In genomic region chr12:109542011-109542410, GRCm38 (mm10) we compare ENCODE assay signal across 9 mouse cellular contexts. TPM values are rescaled to one million over a fixed set of nuclear protein-coding genes. Genes with fewer than 3 reads are reported as not detected.
DNase-seq lines count a peak whose midpoint lies in the region; ATAC-seq lines count a peak whose summit lies in the region.
"Had no signal": no experiment of that assay in that cellular context is flagged by ENCODE, and none has a peak within 500 bp of the region (broad histone marks: within the 10 kb centered on the region; RNA-seq: fewer than 3 reads in every experiment).

No protein-coding gene starts in this region.

- ATAC-seq in heart, embryonic 14.5 days (ENCODE audit: insufficient number of reproducible peaks, insufficient read depth, low FRiP score, low read depth) = no peak
- no peak for ATAC-seq in hindbrain, embryonic 15.5 days (ENCODE audit: low FRiP score, low read depth)
- ATAC-seq in midbrain, embryonic 14.5 days (ENCODE audit: low FRiP score, low TSS enrichment) = no peak

- peak overlapping the region; percentile 67 for H3K4me2 ChIP-seq in heart, embryonic 14.5 days (ENCODE audit: low read length)
- peak overlapping the region; percentile 50 for H3K4me2 ChIP-seq in hindbrain, embryonic 15.5 days
- H3K4me2 ChIP-seq in midbrain, embryonic 14.5 days (ENCODE audit: low read length) = peak overlapping the region; percentile 55

- H3K36me3 ChIP-seq in heart, embryonic 14.5 days (ENCODE audit: control insufficient read depth, insufficient read depth, low read length) = peaks cover 15% of the 10 kb centered on the region; the same call in 1 of the 2 replicates
- peaks cover 6% of the 10 kb centered on the region for H3K36me3 ChIP-seq in hindbrain, embryonic 15.5 days
- peaks cover 13% of the 10 kb centered on the region for H3K36me3 ChIP-seq in midbrain, embryonic 14.5 days (ENCODE audit: control insufficient read depth, insufficient read depth, low read length)

- no peaks in the 10 kb centered on the region for H3K27me3 ChIP-seq in heart, embryonic 14.5 days (ENCODE audit: control insufficient read depth, insufficient read depth, low read length)
- no peaks in the 10 kb centered on the region for H3K27me3 ChIP-seq in hindbrain, embryonic 15.5 days
- no peaks in the 10 kb centered on the region for H3K27me3 ChIP-seq in midbrain, embryonic 14.5 days (ENCODE audit: control insufficient read depth, insufficient read depth, low read length)

- peaks cover 48% of the 10 kb centered on the region for H3K9me3 ChIP-seq in heart, embryonic 14.5 days (ENCODE audit: control insufficient read depth, low read length)
- no peaks in the 10 kb centered on the region for H3K9me3 ChIP-seq in hindbrain, embryonic 15.5 days
- peaks cover 20% of the 10 kb centered on the region for H3K9me3 ChIP-seq in midbrain, embryonic 14.5 days (ENCODE audit: control insufficient read depth, low read length)

- 46% methylated on average over 14 of the region's 14 CpGs for WGBS in heart, embryonic 14.5 days
- 47% methylated on average over 14 of the region's 14 CpGs for WGBS in hindbrain, embryonic 15.5 days
- WGBS in midbrain, embryonic 14.5 days = 53% methylated on average over 14 of the region's 14 CpGs

- H3K9ac ChIP-seq in heart, embryonic 14.5 days (ENCODE audit: low read length) = peak overlapping the region; percentile 74
- H3K9ac ChIP-seq in hindbrain, embryonic 15.5 days = peak overlapping the region; percentile 75
- peak overlapping the region; percentile 76 for H3K9ac ChIP-seq in midbrain, embryonic 14.5 days (replicated peaks; ENCODE audit: low read length)

- peak overlapping the region; percentile 47 to 49 for H3K4me3 ChIP-seq in heart, embryonic 14.5 days (ENCODE audit: control insufficient read depth in 1 of 2, insufficient read depth in 1 of 2, low read depth in 1 of 2, low read length in 2 of 2)
- peak overlapping the region; percentile 45 for H3K4me3 ChIP-seq in hindbrain, embryonic 15.5 days
- H3K4me3 ChIP-seq in midbrain, embryonic 14.5 days (replicated peaks; ENCODE audit: low read depth, low read length) = peak overlapping the region; percentile 48

- H3K27ac ChIP-seq in heart, embryonic 14.5 days (replicated peaks in 1 of 2; ENCODE audit: control insufficient read depth in 1 of 2, insufficient read depth in 1 of 2, low read depth in 2 of 2, low read length in 2 of 2) = no peak overlapping the region
- H3K27ac ChIP-seq in hindbrain, embryonic 15.5 days (replicated peaks) = peak overlapping the region; percentile 82
- H3K27ac ChIP-seq in midbrain, embryonic 14.5 days (replicated peaks; ENCODE audit: low read depth, low read length) = peak overlapping the region; percentile 73

- H3K4me1 ChIP-seq in heart, embryonic 14.5 days (ENCODE audit: control insufficient read depth in 2 of 2, insufficient read depth in 2 of 2, low read length in 2 of 2) = 0 out of 4 replicates have a peak, but pooled peaks cover 0 to under 1% of the 10 kb centered on the region in 2 experiments
- peaks cover 6% of the 10 kb centered on the region for H3K4me1 ChIP-seq in hindbrain, embryonic 15.5 days (replicated peaks)
- 0 out of 2 replicates have a peak, but pooled peaks cover 3% of the 10 kb centered on the region for H3K4me1 ChIP-seq in midbrain, embryonic 14.5 days (ENCODE audit: control insufficient read depth, insufficient read depth, low read length)

- DNase-seq in heart, adult 8-10 months (ENCODE audit: low spot score) = no peak
- peak; percentile 52 for DNase-seq in ES-CJ7 (ENCODE audit: low read depth, low spot score)
- peak; percentile 60 for DNase-seq in cerebellum, adult 9-11 months
- DNase-seq in midbrain, embryonic 14.5 days = peak; percentile 76
- DNase-seq in spleen, postnatal 36 days (ENCODE audit: low spot score in 2 of 2) = no peak
- DNase-seq in embryo, embryonic 9.5 days (ENCODE audit: extremely low spot score) = no peak

RNA-seq across cellular contexts. Expression of gene Rtl1, which starts 58.1 kb away (rescaled TPM):
- 0.53 and 0.54 TPM in 2 replicates for polyA plus RNA-seq in heart, embryonic 14.5 days (2014; fragmentation: Nextera tagmentation; extraction: Ambion mirVana)
- total RNA-seq in heart, adult 8-10 months (2022) = under 1 TPM in 1 of 4 experiments, not detected in 3; 0.05 TPM
- polyA plus RNA-seq in hindbrain, embryonic 15.5 days (2015; fragmentation: Nextera tagmentation; extraction: Ambion mirVana) = 1.8 and 1.9 TPM in 2 replicates
- 1.2 and 2.0 TPM in 2 replicates for polyA plus RNA-seq in midbrain, embryonic 14.5 days (2014; fragmentation: Nextera tagmentation; extraction: Ambion mirVana)
- total RNA-seq: layer of hippocampus, postnatal 36 days had no signal

Comparison
In these comparisons a context has a peak if more than half of its experiments do, and no peak if none do; other contexts are left out.
1. H3K27ac ChIP-seq: peak in hindbrain, embryonic 15.5 days (single experiment) and midbrain, embryonic 14.5 days (single experiment); none in heart, embryonic 14.5 days (0 of 2).
2. DNase-seq: peak in ES-CJ7 (single experiment), cerebellum, adult 9-11 months (single experiment) and midbrain, embryonic 14.5 days (single experiment); none in heart, adult 8-10 months (single experiment), spleen, postnatal 36 days (0 of 2) and embryo, embryonic 9.5 days (single experiment).
3. Peak in every context shown above with its lines, with median percentiles within 50 percentile points of each other: H3K4me2 ChIP-seq, H3K4me3 ChIP-seq and H3K9ac ChIP-seq.